Mouse (Mus musculus): Measurements from ENCODE around the gene Esr2. TPM values are rescaled to one million over a fixed set of nuclear protein-coding genes. Genes with fewer than 3 reads are reported as not detected.

Esr2 gene
- total RNA-seq, 2 experiments from 2014 or later, result 0.15 to 0.20 TPM

Other genes with a start within 250 kb of the Esr2 start
- gene Tex21, start 69.5 kb upstream of the Esr2 start, total RNA-seq (2021), result not detected
- 10 to 100 TPM; 34.1 to 36.9 TPM for gene Mthfd1, start 78.0 kb upstream of the Esr2 start, total RNA-seq (2021)
- 10 to 100 TPM; 77.9 to 81.6 TPM for gene Akap5, start 147.6 kb upstream of the Esr2 start, total RNA-seq (2021)
- 10 to 100 TPM; 17.2 to 18.0 TPM for gene Zbtb25, start 192.3 kb upstream of the Esr2 start, total RNA-seq (2021)
- gene Zbtb1, start 193.0 kb upstream of the Esr2 start, total RNA-seq (2021), result 1 to 10 TPM; 4.1 TPM
- 10 to 100 TPM; 31.8 to 40.4 TPM for gene Hspa2, start 226.9 kb upstream of the Esr2 start, total RNA-seq (2021)
- gene Ppp1r36, start 240.3 kb upstream of the Esr2 start, total RNA-seq (2021), result 1 to 10 TPM in 1 of 2 experiments, under 1 TPM in 1; 0.55 to 1.1 TPM